Mouse (Mus musculus) colon, adult 2 months (tissue): ENCODE data around the gene Apol8. TPM values are rescaled to one million over a fixed set of nuclear protein-coding genes. Genes with fewer than 3 reads are reported as not detected.

ENCODE experiments used
- polyA plus RNA-seq: library from polyadenylated mRNA; depleted of rRNA; stranded (reverse); fragments of >200 nt; gene quantifications from 2 replicates; pipeline ENCODE4 v1.2.3, GENCODE M21; 2012; rRNA removed

Gene Apol8
- 0.06 and 0.15 TPM in 2 replicates for polyA plus RNA-seq

GRCm38 (mm10) chr15:77756848-77757247 is at the start of gene Apol8:
Apol8 (minus strand) TSS chr15:77757003.

GRCm38 (mm10) chr15:77728739-77729138 is 28.1 kb downstream of the Apol8 start, which contains the start of gene Apol9b:
Apol9b (plus strand) TSS chr15:77729039.

GRCm38 (mm10) chr15:77698656-77699055 is 58.1 kb downstream of the Apol8 start, which contains the start of gene Apol7e:
Apol7e (plus strand) TSS chr15:77698857.

Other genes starting within 250 kb of the Apol8 start
- not detected in 2 replicates for gene Apol11a, start 248.7 kb downstream of the Apol8 start, polyA plus RNA-seq
- 4.8 and 9.0 TPM in 2 replicates for gene Apol7c, start 223.7 kb downstream of the Apol8 start, polyA plus RNA-seq
- gene 1700025B11Rik, start 195.1 kb downstream of the Apol8 start, polyA plus RNA-seq = not detected in 2 replicates
- gene Apol10b, start 160.9 kb downstream of the Apol8 start, polyA plus RNA-seq = 0.12 and 0.19 TPM in 2 replicates
- not detected in 2 replicates for gene Gm36245, start 157.7 kb downstream of the Apol8 start, polyA plus RNA-seq
- gene Apol11b, start 113.7 kb downstream of the Apol8 start, polyA plus RNA-seq = 0.10 TPM in 1 of 2 replicates, not detected in the other
- gene Apol7e, start 58.1 kb downstream of the Apol8 start, polyA plus RNA-seq = 1.1 and 1.4 TPM in 2 replicates
- 1.7 and 3.0 TPM in 2 replicates for gene Apol9b, start 28.0 kb downstream of the Apol8 start, polyA plus RNA-seq
- 106 and 124 TPM in 2 replicates for gene Myh9, start 85.2 kb upstream of the Apol8 start, polyA plus RNA-seq
- gene Txn2, start 172.0 kb upstream of the Apol8 start, polyA plus RNA-seq = 317 and 342 TPM in 2 replicates
- gene Foxred2, start 199.7 kb upstream of the Apol8 start, polyA plus RNA-seq = 3.2 and 3.5 TPM in 2 replicates
- gene Eif3d, start 213.8 kb upstream of the Apol8 start, polyA plus RNA-seq = 122 and 167 TPM in 2 replicates